Mouse (Mus musculus) limb, embryonic 11.5 days (tissue): ENCODE measurements around the gene Stk39. TPM values are rescaled to one million over a fixed set of nuclear protein-coding genes. Genes with fewer than 3 reads are reported as not detected.

Experiments
- ATAC-seq: fragments of 200-750 bp; cut with Nextera tagmentation; 2 replicates; pipeline ENCODE4 v1.8.0; 2017; ENCODE audit warnings: low read depth; ENCODE audit not compliant: insufficient number of reproducible peaks, low FRiP score, low TSS enrichment
- DNase-seq: peaks from one replicate; pipeline ENCODE4 v3.0.0-alpha.2; 2015; ENCODE audit warnings: low spot score
- H3K27ac ChIP-seq: fragments of 300-500 bp; sonication (generic); replicated peaks from 2 replicates; pipeline ENCODE4 v1.5.1; 2014; ENCODE audit warnings: low read depth, mild to moderate bottlenecking, low read length
- H3K27me3 ChIP-seq: fragments of 300-500 bp; sonication (generic); 2 replicates; pipeline ENCODE4 v1.6.1; 2014; ENCODE audit warnings: mild to moderate bottlenecking, low read length, mixed read lengths; ENCODE audit not compliant: control insufficient read depth, insufficient read depth
- H3K36me3 ChIP-seq: fragments of 300-500 bp; sonication (generic); 2 replicates; pipeline ENCODE4 v1.6.1; 2014; ENCODE audit warnings: mild to moderate bottlenecking, low read length, moderate library complexity, mixed read lengths; ENCODE audit not compliant: control insufficient read depth, insufficient read depth
- H3K4me1 ChIP-seq: fragments of 300-500 bp; sonication (generic); 2 replicates; pipeline ENCODE4 v1.6.1; 2014; ENCODE audit warnings: low read length, mixed read lengths; ENCODE audit not compliant: control insufficient read depth, insufficient read depth
- H3K4me2 ChIP-seq: fragments of 300-500 bp; sonication (generic); 2 replicates; pipeline ENCODE4 v1.6.1; 2014; ENCODE audit warnings: low read depth, mild to moderate bottlenecking, moderate library complexity; ENCODE audit not compliant: severe bottlenecking
- H3K4me3 ChIP-seq: fragments of 300-500 bp; sonication (generic); 2 replicates; pipeline ENCODE4 v1.5.1; 2014; ENCODE audit warnings: low read depth, low read length
- H3K9ac ChIP-seq: fragments of 300-500 bp; sonication (generic); 2 replicates; pipeline ENCODE4 v1.6.1; 2014; ENCODE audit warnings: mild to moderate bottlenecking, low read length
- H3K9me3 ChIP-seq: fragments of 300-500 bp; sonication (generic); 2 replicates; pipeline ENCODE4 v1.6.1; 2016; ENCODE audit warnings: low read length; ENCODE audit not compliant: control insufficient read depth
- WGBS: fragments of 180-500 bp; shearing (Covaris S2); extraction: QIAGEN DNeasy Blood & Tissue Kit; methylation state at CpG from one replicate; pipeline ENCODE4 v1.1.7; 2014; 5-methylcytosine and 5-hydroxymethylcytosine counted together
- polyA plus RNA-seq: library from polyadenylated mRNA; unstranded; fragments of >200 nt; fragmentation: Nextera tagmentation; extraction: Ambion mirVana; gene quantifications from 2 replicates; pipeline ENCODE4 v1.2.1, GENCODE M21; 2014

Gene Stk39
- polyA plus RNA-seq, 1 experiment from 2014 or later, result 22.3 TPM

DNA sequence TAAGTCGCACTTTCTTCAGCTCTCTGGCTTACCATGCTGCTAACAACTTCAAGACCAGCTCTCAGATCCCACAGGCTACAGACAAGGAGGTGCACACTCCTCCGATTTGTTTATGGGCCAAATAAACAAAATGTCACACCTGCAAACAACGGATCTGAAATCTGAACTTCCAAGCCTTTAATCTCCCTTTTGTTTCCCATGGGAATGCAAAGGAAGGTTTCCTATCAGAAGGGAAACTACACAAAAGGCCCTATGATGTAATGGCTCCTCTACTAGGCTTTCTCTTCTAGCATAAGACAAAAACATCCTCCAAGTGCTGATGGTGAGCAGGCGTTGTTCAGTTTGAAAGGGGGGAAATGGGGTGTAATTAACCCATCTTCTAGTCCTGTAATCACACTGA lies 37.1 kb downstream of the Stk39 start:
- 17% methylated on average over 4 of the region's 4 CpGs for WGBS
- peaks cover 13% of the 10 kb centered on the region for H3K4me1 ChIP-seq
- H3K4me2 ChIP-seq, result no peak overlapping the region
- no peak overlapping the region for H3K4me3 ChIP-seq
- H3K9ac ChIP-seq, result no peak overlapping the region
- H3K27me3 ChIP-seq, result no peaks in the 10 kb centered on the region
- no peak overlapping the region for H3K27ac ChIP-seq
- H3K9me3 ChIP-seq, result no peaks in the 10 kb centered on the region
- DNase-seq (no peak), ATAC-seq (no peak)
- H3K36me3 ChIP-seq, result no peaks in the 10 kb centered on the region

DNA sequence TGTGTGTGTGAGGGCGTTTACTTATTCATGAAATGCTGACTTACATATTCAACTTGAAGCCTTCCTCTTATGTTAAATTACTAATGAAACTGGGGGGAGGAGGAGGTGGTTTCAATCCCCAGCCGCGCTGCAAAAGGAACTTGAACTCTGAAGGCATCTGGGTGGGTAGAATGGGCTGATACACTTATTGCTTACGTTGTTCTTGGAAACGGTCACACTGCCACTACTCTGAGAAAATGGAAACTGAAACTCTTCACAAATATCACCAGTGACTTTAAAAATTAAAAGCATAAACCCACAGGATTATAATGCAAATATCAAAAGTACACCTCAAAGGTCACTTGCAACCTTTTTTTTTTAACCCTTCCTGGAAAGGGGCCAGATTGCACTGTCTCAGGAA lies 37.5 kb downstream of the Stk39 start:
- ATAC-seq (no peak), DNase-seq (no peak)
- WGBS, result 40% methylated on average over 5 of the region's 5 CpGs
- Histone ChIP-seq H3K36me3 (no peaks in the 10 kb centered on the region), H3K9ac (no peak overlapping the region), H3K4me1 (peaks cover 13% of the 10 kb centered on the region), H3K9me3 (no peaks in the 10 kb centered on the region), H3K4me2 (no peak overlapping the region), H3K27me3 (no peaks in the 10 kb centered on the region), H3K27ac (no peak overlapping the region), H3K4me3 (no peak overlapping the region)

DNA sequence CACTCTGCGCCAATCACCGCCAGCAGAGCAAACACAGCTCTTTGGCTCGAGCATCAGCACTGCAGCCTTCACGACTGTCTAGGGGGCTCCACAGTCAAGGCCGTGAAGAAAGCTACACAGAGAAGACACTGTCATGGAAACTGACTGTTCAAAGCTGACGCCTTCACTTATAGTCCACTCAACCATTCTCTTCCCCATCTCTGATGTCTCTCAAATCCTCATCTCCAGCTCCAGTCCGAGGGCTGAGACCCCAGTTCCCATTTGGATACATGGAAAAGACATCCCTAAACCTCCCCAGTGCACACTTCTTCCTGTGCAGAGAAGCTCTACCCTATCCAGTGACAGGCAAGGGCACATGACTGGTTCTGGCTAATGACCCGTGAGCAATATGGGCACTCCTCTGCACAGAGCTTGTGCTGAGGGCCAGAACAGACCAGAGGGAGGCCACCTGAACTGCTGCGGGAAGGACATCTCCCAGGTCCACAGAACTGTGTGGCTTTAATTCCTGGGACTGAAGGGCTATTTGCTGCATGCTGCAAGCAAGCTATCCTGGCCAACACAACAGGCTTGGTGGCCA lies 38.2 kb downstream of the Stk39 start:
- 86% methylated on average over 9 of the region's 9 CpGs for WGBS
- Histone ChIP-seq H3K9ac (no peak overlapping the region), H3K4me1 (peaks cover 13% of the 10 kb centered on the region), H3K4me2 (no peak overlapping the region), H3K36me3 (no peaks in the 10 kb centered on the region), H3K9me3 (no peaks in the 10 kb centered on the region), H3K27ac (no peak overlapping the region), H3K4me3 (no peak overlapping the region), H3K27me3 (no peaks in the 10 kb centered on the region)
- DNase-seq, result no peak
- ATAC-seq, result no peak

DNA sequence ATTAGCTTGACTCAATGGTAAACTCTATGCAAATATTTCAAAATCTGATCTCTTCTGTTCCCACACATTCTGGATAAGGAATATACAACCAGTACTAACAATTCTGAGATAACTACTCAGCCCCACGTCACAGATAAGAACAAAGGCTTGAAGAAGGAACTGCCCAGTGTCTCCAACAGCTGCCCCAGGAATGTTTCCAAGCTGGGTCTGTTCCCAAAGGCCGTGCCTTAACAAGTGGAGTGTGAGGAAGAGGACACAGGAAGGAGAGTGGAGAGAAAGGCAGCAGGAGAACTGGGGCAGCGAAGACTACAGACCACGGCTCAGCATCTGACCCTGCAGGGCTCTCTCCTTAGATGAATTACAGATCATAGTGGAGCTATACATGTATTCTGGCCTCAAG lies 39.2 kb downstream of the Stk39 start:
- no peaks in the 10 kb centered on the region for H3K27me3 ChIP-seq
- H3K4me1 ChIP-seq, result peaks cover 13% of the 10 kb centered on the region
- 66% methylated on average over 4 of the region's 4 CpGs for WGBS
- H3K4me2 ChIP-seq, result no peak overlapping the region
- H3K27ac ChIP-seq, result no peak overlapping the region
- no peak overlapping the region for H3K9ac ChIP-seq
- DNase-seq, result no peak
- H3K36me3 ChIP-seq, result no peaks in the 10 kb centered on the region
- ATAC-seq, result no peak
- no peak overlapping the region for H3K4me3 ChIP-seq
- no peaks in the 10 kb centered on the region for H3K9me3 ChIP-seq

DNA sequence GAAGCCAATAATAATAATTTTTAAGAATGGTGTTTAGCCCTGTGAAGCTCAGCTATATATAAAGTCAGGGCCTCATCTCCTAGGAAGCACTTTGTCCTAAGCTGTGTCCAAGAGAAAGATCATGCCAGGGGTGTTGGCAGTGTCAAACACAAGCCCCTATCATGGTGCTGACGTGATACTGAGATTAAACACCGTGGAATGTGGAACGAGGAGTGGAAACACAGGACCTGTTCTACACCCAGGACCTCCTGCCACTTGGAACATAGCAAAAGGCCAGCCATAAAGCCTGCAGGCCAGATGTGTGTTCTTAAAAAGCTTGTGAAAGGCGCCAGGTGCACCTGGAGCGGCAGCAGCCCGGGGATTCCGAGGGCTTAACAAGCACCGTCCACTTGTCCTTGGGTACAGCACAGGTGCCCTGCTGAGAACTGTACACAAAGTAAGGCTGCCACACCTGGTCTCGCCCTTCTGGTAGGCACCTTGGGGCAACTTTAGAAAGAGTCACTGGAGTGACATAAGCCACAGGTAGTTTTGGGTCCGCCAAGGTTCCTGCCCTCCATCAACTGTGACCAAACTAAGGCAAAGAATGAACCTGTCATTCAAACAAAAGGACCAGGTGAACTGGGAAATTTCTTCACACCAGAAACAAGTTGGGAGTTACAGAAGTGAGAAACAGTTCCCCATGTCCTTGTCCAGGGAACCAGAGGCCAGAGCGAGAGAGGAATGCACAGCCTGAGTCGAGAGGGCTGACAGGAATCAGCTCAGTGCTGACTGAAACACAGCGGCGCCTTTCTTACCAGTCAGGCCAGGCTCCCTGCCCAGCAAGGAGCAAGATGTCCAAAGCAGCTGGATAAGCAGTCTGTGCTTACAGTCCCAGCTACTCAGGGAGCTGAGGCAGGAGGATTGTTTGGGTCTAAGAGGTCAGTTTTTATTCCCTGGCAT lies 40.8 kb downstream of the Stk39 start:
- H3K4me3 ChIP-seq, result no peak overlapping the region
- no peak overlapping the region for H3K9ac ChIP-seq
- DNase-seq, result peak; percentile 52
- ATAC-seq, result 0 out of 2 replicates have a peak, but pooled peaks have one; percentile 52
- no peak overlapping the region for H3K27ac ChIP-seq
- H3K36me3 ChIP-seq, result no peaks in the 10 kb centered on the region
- H3K27me3 ChIP-seq, result no peaks in the 10 kb centered on the region
- WGBS, result 52% methylated on average over 14 of the region's 14 CpGs
- H3K4me1 ChIP-seq, result peaks cover 11% of the 10 kb centered on the region
- no peak overlapping the region for H3K4me2 ChIP-seq
- no peaks in the 10 kb centered on the region for H3K9me3 ChIP-seq

DNA sequence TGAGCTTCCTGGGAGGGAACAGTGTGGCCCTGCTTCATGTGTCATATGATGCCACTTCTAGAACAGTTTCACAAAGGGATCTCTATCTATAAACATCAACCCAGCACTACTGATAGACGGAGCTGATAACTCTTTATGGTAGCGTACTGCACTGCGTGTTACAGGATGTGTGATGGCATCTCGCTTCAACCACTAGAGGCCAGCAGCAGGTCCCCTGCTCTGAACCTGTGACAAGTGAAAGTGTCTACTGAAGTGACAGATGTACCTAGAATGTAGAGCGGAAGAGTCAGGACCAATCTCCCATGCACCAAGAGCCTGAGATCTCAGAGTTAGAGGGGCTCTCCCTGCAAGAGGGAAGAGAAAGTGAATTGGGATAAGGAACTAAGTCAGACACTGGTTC lies 41.6 kb downstream of the Stk39 start:
- Histone ChIP-seq H3K27ac (no peak overlapping the region), H3K4me1 (peaks cover 4% of the 10 kb centered on the region), H3K9me3 (no peaks in the 10 kb centered on the region), H3K36me3 (no peaks in the 10 kb centered on the region), H3K4me2 (no peak overlapping the region), H3K9ac (no peak overlapping the region), H3K27me3 (no peaks in the 10 kb centered on the region), H3K4me3 (no peak overlapping the region)
- 78% methylated on average over 5 of the region's 5 CpGs for WGBS
- DNase-seq (no peak), ATAC-seq (peak; percentile 26; the same call in 1 of the 2 replicates)

DNA sequence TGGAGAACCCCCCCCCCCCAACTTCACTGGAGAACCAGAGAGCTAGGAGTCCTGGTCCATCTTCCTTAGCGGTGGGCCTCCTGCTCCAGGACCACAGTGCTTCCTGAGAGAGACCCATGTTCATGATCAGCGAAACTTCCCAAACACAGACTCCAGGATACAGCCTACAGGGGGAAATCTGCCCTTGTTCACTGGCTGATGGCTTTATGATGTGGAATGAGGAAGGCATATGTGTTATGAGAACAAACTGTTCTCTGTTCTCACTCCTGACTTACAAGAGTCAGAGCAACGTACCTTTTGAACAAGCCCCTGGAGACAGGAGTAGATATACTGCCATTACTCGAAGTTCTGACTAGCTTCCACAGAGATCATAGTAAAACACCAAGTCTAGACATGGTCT lies 42.6 kb downstream of the Stk39 start:
- Histone ChIP-seq H3K36me3 (no peaks in the 10 kb centered on the region), H3K27ac (no peak overlapping the region), H3K4me3 (no peak overlapping the region), H3K27me3 (no peaks in the 10 kb centered on the region), H3K4me2 (no peak overlapping the region), H3K9me3 (no peaks in the 10 kb centered on the region), H3K4me1 (no peaks in the 10 kb centered on the region; the same call in 1 of the 2 replicates), H3K9ac (no peak overlapping the region)
- DNase-seq (no peak), ATAC-seq (no peak)
- WGBS, result 76% methylated on average over 4 of the region's 4 CpGs

DNA sequence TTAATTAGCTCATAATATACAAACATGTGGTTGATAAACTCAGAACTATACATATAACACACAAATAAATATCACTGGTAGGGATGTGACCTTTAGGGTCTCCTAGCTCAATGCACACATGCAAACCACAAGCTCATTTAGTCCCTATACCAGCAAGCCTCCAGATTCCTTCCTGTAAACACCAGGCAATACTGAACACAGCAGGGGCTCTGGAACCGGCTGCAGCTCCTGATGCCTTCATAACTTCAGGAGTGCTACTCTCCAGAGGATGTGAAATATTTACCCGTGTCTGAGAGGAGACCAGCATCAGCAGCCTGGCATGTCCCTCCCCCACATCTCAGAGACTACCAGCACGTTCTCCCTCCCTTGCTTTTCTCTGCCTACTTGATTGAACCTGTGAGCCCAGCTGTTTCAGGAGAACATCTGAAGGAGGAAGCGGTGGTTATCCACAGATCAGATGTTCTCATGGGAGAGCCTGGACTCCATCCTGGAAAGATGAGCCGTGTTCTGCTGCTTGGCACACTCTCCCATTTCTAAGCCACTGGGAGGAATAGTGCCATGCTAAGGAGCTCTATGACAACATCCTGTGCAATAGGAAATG lies 45.0 kb downstream of the Stk39 start:
- WGBS, result 61% methylated on average over 5 of the region's 5 CpGs
- H3K9ac ChIP-seq, result no peak overlapping the region
- H3K4me3 ChIP-seq, result no peak overlapping the region
- H3K27ac ChIP-seq, result no peak overlapping the region
- DNase-seq (no peak), ATAC-seq (no peak)
- no peaks in the 10 kb centered on the region for H3K36me3 ChIP-seq
- H3K4me1 ChIP-seq, result no peaks in the 10 kb centered on the region; the same call in 1 of the 2 replicates
- no peak overlapping the region for H3K4me2 ChIP-seq
- H3K9me3 ChIP-seq, result no peaks in the 10 kb centered on the region
- no peaks in the 10 kb centered on the region for H3K27me3 ChIP-seq
